Mouse (Mus musculus): ENCODE data around the gene Krt7.

- TF ChIP-seq POLR2A (IDR thresholded peaks at IDR 0.05; ENCODE audit: low read depth, low read length) (no peak), CTCF (conservative IDR thresholded peaks at IDR 0.05; ENCODE audit: insufficient read depth, insufficient read length, low read depth, low read length) (no peak)
Measured at GRCm38 (mm10) chr15:101367497-101367896, 43.3 kb upstream of the Krt7 start.
